Mouse (Mus musculus): ENCODE data around the gene Ksr1. TPM values are rescaled to one million over a fixed set of nuclear protein-coding genes. Genes with fewer than 3 reads are reported as not detected.

The Ksr1 gene
- total RNA-seq, 4 experiments from 2014 or later = 5.9 to 8.2 (median 6.5) TPM

- no peak for DNase-seq (ENCODE audit: low spot score)
These were observed 633 bp downstream of the Ksr1 start for GRCm38 (mm10) chr11:79145283-79146265.

- DNase-seq (ENCODE audit: low spot score) = no peak
These were observed 1.5 kb downstream of the Ksr1 start for GRCm38 (mm10) chr11:79144741-79145140.

GRCm38 (mm10) chr11:79144043-79144591 lies 2.1 kb downstream of the Ksr1 start:
- no peak for DNase-seq (ENCODE audit: low spot score)

- no peak for DNase-seq (ENCODE audit: low spot score)
These were observed 2.9 kb downstream of the Ksr1 start for GRCm38 (mm10) chr11:79143322-79143721.

GRCm38 (mm10) chr11:79142381-79142780 lies 3.8 kb downstream of the Ksr1 start:
- DNase-seq (ENCODE audit: low spot score) = no peak

- DNase-seq (ENCODE audit: low spot score) = no peak
These were observed 4.7 kb downstream of the Ksr1 start for GRCm38 (mm10) chr11:79141235-79142109.

- DNase-seq (ENCODE audit: low spot score) = no peak
These were observed 5.7 kb downstream of the Ksr1 start for GRCm38 (mm10) chr11:79140511-79140888.

GRCm38 (mm10) chr11:79139878-79140510 lies 6.2 kb downstream of the Ksr1 start:
- DNase-seq (ENCODE audit: low spot score) = no peak

GRCm38 (mm10) chr11:79138621-79139020 lies 7.6 kb downstream of the Ksr1 start:
- no peak for DNase-seq (ENCODE audit: low spot score)

GRCm38 (mm10) chr11:79137245-79137644 lies 9.0 kb downstream of the Ksr1 start:
- DNase-seq (ENCODE audit: low spot score) = no peak

GRCm38 (mm10) chr11:79135685-79136360 lies 10.4 kb downstream of the Ksr1 start:
- DNase-seq (ENCODE audit: low spot score) = no peak

GRCm38 (mm10) chr11:79135105-79135503 lies 11.1 kb downstream of the Ksr1 start:
- DNase-seq (ENCODE audit: low spot score) = no peak

- no peak for DNase-seq (ENCODE audit: low spot score)
These were observed 11.6 kb downstream of the Ksr1 start for GRCm38 (mm10) chr11:79134416-79135104.

GRCm38 (mm10) chr11:79133961-79134360 lies 12.2 kb downstream of the Ksr1 start:
- DNase-seq (ENCODE audit: low spot score) = no peak

- DNase-seq (ENCODE audit: low spot score) = no peak
These were observed 13.2 kb downstream of the Ksr1 start for GRCm38 (mm10) chr11:79133051-79133450.

- DNase-seq (ENCODE audit: low spot score) = no peak
These were observed 14.2 kb downstream of the Ksr1 start for GRCm38 (mm10) chr11:79131949-79132411.

- DNase-seq (ENCODE audit: low spot score) = no peak
These were observed 16.5 kb downstream of the Ksr1 start for GRCm38 (mm10) chr11:79129388-79130356.

- no peak for DNase-seq (ENCODE audit: low spot score)
These were observed 18.0 kb downstream of the Ksr1 start for GRCm38 (mm10) chr11:79128233-79128632.

GRCm38 (mm10) chr11:79126963-79127362 lies 19.2 kb downstream of the Ksr1 start:
- no peak for DNase-seq (ENCODE audit: low spot score)
